Mouse (Mus musculus): Measurements from ENCODE around the gene Nfx1.

DNA sequence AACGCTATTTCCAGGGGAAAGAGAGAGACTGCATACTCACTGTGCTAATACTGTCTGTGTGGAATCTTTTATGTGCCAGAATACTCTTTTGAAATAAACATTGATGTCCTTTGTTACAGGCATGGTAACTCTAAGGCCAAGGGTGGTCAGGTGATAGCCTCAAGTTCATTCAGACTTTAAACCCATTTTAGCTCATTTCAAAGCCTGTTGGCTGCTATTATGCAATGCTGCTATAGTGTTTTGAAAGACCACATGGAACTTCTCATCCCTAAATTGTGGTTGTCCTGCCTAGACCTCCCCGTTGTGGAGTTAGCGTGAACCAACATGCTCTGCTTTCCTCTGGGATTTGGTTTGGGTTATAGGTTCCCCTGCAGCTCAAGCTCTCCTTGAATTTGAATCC, 5.0 kb downstream of the Nfx1 start:
- TF ChIP-seq EP300 (IDR thresholded peaks at IDR 0.05; ENCODE audit: low read depth) (no peak), CTCF (IDR thresholded peaks at IDR 0.05; ENCODE audit: low read depth) (no peak)
